Mouse (Mus musculus) hematopoietic stem cell, adult 5-6 weeks (primary cell): ENCODE measurements at regions not wholly inside any gene's neighbourhood (a gene's known extent, or its start where the extent isn't known, plus 50 kb on each side); places are given as distances from the start of the nearest gene placed in this dataset.
"Not testable (repeated sequence)": the region's sequence is repeated elsewhere in the genome, so short reads cannot be mapped to it uniquely, and the experiment has no call there.

ENCODE experiments used
- ATAC-seq, 2 experiments: fragments of 125-278 bp in 1 of 2; replicated peaks in 1 of 2; 2 replicates each; pipeline ENCODE4 v1.8.0; 2016 to 2017; ENCODE audit warnings: inconsistent platforms in 2 of 2, mild to moderate bottlenecking in 2 of 2, moderate number of reproducible peaks in 2 of 2, low read depth in 1 of 2, moderate TSS enrichment in 1 of 2; ENCODE audit not compliant: low FRiP score in 2 of 2, poor library complexity in 2 of 2, severe bottlenecking in 2 of 2, insufficient read depth in 1 of 2, low TSS enrichment in 1 of 2

- no peak for ATAC-seq
Observed at GRCm38 (mm10) chr3:8310379-8311128, 1299.3 kb downstream of the Zfp704 start.

- ATAC-seq = no peak
Observed at GRCm38 (mm10) chr3:8307296-8307695, 1302.6 kb downstream of the Zfp704 start.

- ATAC-seq = no peak
Observed at GRCm38 (mm10) chr3:8304784-8305183, 1305.1 kb downstream of the Zfp704 start.

- ATAC-seq = no peak
Observed at GRCm38 (mm10) chr3:8293036-8293435, 1316.8 kb downstream of the Zfp704 start.

GRCm38 (mm10) chr3:8289558-8289957, 1320.3 kb downstream of the Zfp704 start:
- ATAC-seq = no peak

- ATAC-seq = no peak
Observed at GRCm38 (mm10) chr3:8288437-8288836, 1321.4 kb downstream of the Zfp704 start.

- no peak for ATAC-seq
Observed at GRCm38 (mm10) chr3:8284655-8285428, 1325.0 kb downstream of the Zfp704 start.

GRCm38 (mm10) chr3:8282411-8282810, 1327.5 kb downstream of the Zfp704 start:
- ATAC-seq = no peak

GRCm38 (mm10) chr3:8276661-8277060, 1333.2 kb downstream of the Zfp704 start:
- no peak for ATAC-seq

- no peak for ATAC-seq
Observed at GRCm38 (mm10) chr3:8270935-8271298, 1339.0 kb downstream of the Zfp704 start.

GRCm38 (mm10) chr3:8270009-8270934, 1339.6 kb downstream of the Zfp704 start:
- no peak for ATAC-seq

GRCm38 (mm10) chr3:8265783-8266182, 1344.1 kb downstream of the Zfp704 start:
- ATAC-seq = no peak

GRCm38 (mm10) chr3:8264366-8265033, 1345.4 kb downstream of the Zfp704 start:
- ATAC-seq = no peak

- ATAC-seq = no peak
Observed at GRCm38 (mm10) chr3:8257293-8257692, 1352.6 kb downstream of the Zfp704 start.

GRCm38 (mm10) chr3:8252311-8252710, 1357.6 kb downstream of the Zfp704 start:
- ATAC-seq = no peak

GRCm38 (mm10) chr3:8248911-8249310, 1361.0 kb downstream of the Zfp704 start:
- no peak for ATAC-seq

GRCm38 (mm10) chr3:8245822-8246221, 1364.1 kb downstream of the Zfp704 start:
- not testable (repeated sequence) for ATAC-seq
